Mouse (Mus musculus) olfactory bulb, adult 2 months (tissue): ENCODE measurements around the gene Rab44.

Experiments used
- CTCF ChIP-seq: fragments of 200-500 bp; IDR thresholded peaks from 2 replicates; pipeline ENCODE4 v1.5.1; 2012; ENCODE audit warnings: low read depth, mild to moderate bottlenecking, low read length, moderate library complexity; ENCODE audit not compliant: insufficient read depth
- POLR2A ChIP-seq: fragments of 200-500 bp; IDR thresholded peaks from 2 replicates; pipeline ENCODE4 v1.6.1; 2012; ENCODE audit warnings: mild to moderate bottlenecking, low read depth, low read length, moderate library complexity; ENCODE audit not compliant: insufficient read depth

GRCm38 (mm10) chr17:29126561-29126960 lies 12.6 kb downstream of the Rab44 start:
- TF ChIP-seq CTCF (no peak), POLR2A (no peak)
